ENCODE assay signal across 13 mouse cellular contexts in genomic region chr11:88162740-88163139, GRCm38 (mm10). TPM values are rescaled to one million over a fixed set of nuclear protein-coding genes. Genes with fewer than 3 reads are reported as not detected.
A peak's percentile ranks its signal among the peaks of the same experiment; 100 is the strongest.
DNase-seq lines count a peak whose midpoint lies in the region; ATAC-seq and TF ChIP-seq lines count a peak whose summit lies in the region.
"Had no signal": no experiment of that assay in that cellular context is flagged by ENCODE, and none has a peak within 500 bp of the region (broad histone marks: within the 10 kb centered on the region; RNA-seq: fewer than 3 reads in every experiment).

No protein-coding gene starts in this region.

- H3K4me3 ChIP-seq in cerebellum, adult 2 months (replicated peaks; ENCODE audit: insufficient read depth, low read depth, low read length) = no peak overlapping the region
- H3K4me3 ChIP-seq in heart, embryonic 13.5 days = no peak overlapping the region
- H3K4me3 ChIP-seq in heart, embryonic 11.5 days (ENCODE audit: low read depth, low read length) = no peak overlapping the region
- no peak overlapping the region for H3K4me3 ChIP-seq in liver, embryonic 11.5 days (ENCODE audit: low read depth, low read length)
- no peak overlapping the region for H3K4me3 ChIP-seq in brown adipose tissue, adult 24 weeks (ENCODE audit: insufficient read depth, low read depth, low read length)

- TF ChIP-seq POLR2A in cerebellum, adult 2 months (IDR thresholded peaks at IDR 0.05; ENCODE audit: borderline replicate concordance, insufficient read depth, low read length) = no peak

- DNase-seq in cerebellum, adult 11-12 months = peak; percentile 52
- DNase-seq in cerebellum, adult 2 months = no peak
- no peak for DNase-seq in liver, embryonic 11.5 days (ENCODE audit: low spot score)
- no peak for DNase-seq in liver
- DNase-seq in urinary bladder, postnatal 10 days (ENCODE audit: low spot score) = no peak

- H3K9ac ChIP-seq in heart, embryonic 13.5 days = peak overlapping the region; percentile 55; the same call in 1 of the 2 replicates
- no peak overlapping the region for H3K9ac ChIP-seq in heart, embryonic 11.5 days (ENCODE audit: low read depth, low read length)
- H3K9ac ChIP-seq in liver, embryonic 11.5 days (ENCODE audit: low read depth, low read length) = no peak overlapping the region
- H3K9ac ChIP-seq: embryonic facial prominence, embryonic 15.5 days; hindbrain, embryonic 14.5 days; liver, embryonic 12.5 days; lung, embryonic 14.5 days had no signal

- H3K27me3 ChIP-seq in cerebellum, adult 2 months (ENCODE audit: control insufficient read depth, insufficient read depth, low read length) = no peaks in the 10 kb centered on the region
- no peaks in the 10 kb centered on the region for H3K27me3 ChIP-seq in heart, embryonic 13.5 days (replicated peaks)
- H3K27me3 ChIP-seq in heart, embryonic 11.5 days (ENCODE audit: control insufficient read depth, insufficient read depth, low read length) = no peaks in the 10 kb centered on the region
- no peaks in the 10 kb centered on the region; the same call in 1 of the 2 replicates for H3K27me3 ChIP-seq in liver, embryonic 11.5 days (replicated peaks; ENCODE audit: control insufficient read depth, insufficient read depth, low read length)
- H3K27me3 ChIP-seq: embryonic facial prominence, embryonic 15.5 days; forebrain, embryonic 12.5 days had no signal

- no peak overlapping the region for H3K4me2 ChIP-seq in heart, embryonic 13.5 days
- no peak overlapping the region for H3K4me2 ChIP-seq in heart, embryonic 11.5 days
- 0 out of 2 replicates have a peak overlapping the region, but pooled peaks have one; percentile 1 for H3K4me2 ChIP-seq in liver, embryonic 11.5 days

- no peak overlapping the region for H3K27ac ChIP-seq in cerebellum, adult 2 months (ENCODE audit: insufficient read depth, low read length)
- H3K27ac ChIP-seq in heart, embryonic 13.5 days (replicated peaks) = 0 out of 2 replicates have a peak overlapping the region, but pooled peaks have one; percentile 7
- no peak overlapping the region for H3K27ac ChIP-seq in heart, embryonic 11.5 days (ENCODE audit: low read depth, low read length)
- H3K27ac ChIP-seq in liver, embryonic 11.5 days (ENCODE audit: low read depth, low read length) = no peak overlapping the region
- H3K27ac ChIP-seq in brown adipose tissue, adult 24 weeks (replicated peaks; ENCODE audit: low read depth, low read length) = peak overlapping the region; percentile 4; the same call in 1 of the 2 replicates
- H3K27ac ChIP-seq: liver, embryonic 12.5 days had no signal

- WGBS in cerebellum, adult 2 months = 64% methylated on average over 4 of the region's 4 CpGs
- 55% methylated on average over 4 of the region's 4 CpGs for WGBS in heart, embryonic 13.5 days
- 50% methylated on average over 4 of the region's 4 CpGs for WGBS in heart, embryonic 11.5 days (ENCODE audit: insufficient replicate concordance)
- WGBS in liver, embryonic 11.5 days = 40% methylated on average over 4 of the region's 4 CpGs

- no peaks in the 10 kb centered on the region for H3K9me3 ChIP-seq in heart, embryonic 13.5 days
- H3K9me3 ChIP-seq in heart, embryonic 11.5 days (replicated peaks; ENCODE audit: control insufficient read depth, low read length) = no peaks in the 10 kb centered on the region
- no peaks in the 10 kb centered on the region for H3K9me3 ChIP-seq in liver, embryonic 11.5 days (ENCODE audit: control insufficient read depth, low read length)
- H3K9me3 ChIP-seq: embryonic facial prominence, embryonic 15.5 days; forebrain, embryonic 12.5 days; liver, embryonic 12.5 days had no signal

- no peak for TF ChIP-seq CTCF in cerebellum, adult 2 months (IDR thresholded peaks at IDR 0.05; ENCODE audit: borderline replicate concordance, insufficient read depth, low read depth, low read length)

- peaks cover 33% of the 10 kb centered on the region for H3K4me1 ChIP-seq in cerebellum, adult 2 months (ENCODE audit: control insufficient read depth, insufficient read depth, low read length)
- H3K4me1 ChIP-seq in heart, embryonic 13.5 days = peaks cover 78% of the 10 kb centered on the region
- peaks cover 57% of the 10 kb centered on the region for H3K4me1 ChIP-seq in heart, embryonic 11.5 days (ENCODE audit: control insufficient read depth, insufficient read depth, low read length)
- peaks cover 45% of the 10 kb centered on the region for H3K4me1 ChIP-seq in liver, embryonic 11.5 days (replicated peaks; ENCODE audit: control insufficient read depth, insufficient read depth, low read length)
- peaks cover 38% of the 10 kb centered on the region for H3K4me1 ChIP-seq in brown adipose tissue, adult 24 weeks (ENCODE audit: control insufficient read depth, insufficient read depth, insufficient read length, low read length)

- H3K36me3 ChIP-seq in heart, embryonic 13.5 days = no peaks in the 10 kb centered on the region
- H3K36me3 ChIP-seq in heart, embryonic 11.5 days (ENCODE audit: control insufficient read depth, insufficient read depth, low read length) = no peaks in the 10 kb centered on the region
- H3K36me3 ChIP-seq in liver, embryonic 11.5 days (ENCODE audit: control insufficient read depth, insufficient read depth, low read length) = no peaks in the 10 kb centered on the region
- H3K36me3 ChIP-seq: embryonic facial prominence, embryonic 15.5 days; forebrain, embryonic 12.5 days; liver, embryonic 12.5 days had no signal

- ATAC-seq in heart, embryonic 13.5 days (ENCODE audit: extremely low read depth, insufficient number of reproducible peaks, low FRiP score, low TSS enrichment) = no peak
- no peak for ATAC-seq in heart, embryonic 11.5 days (replicated peaks; ENCODE audit: insufficient number of reproducible peaks, low FRiP score, low TSS enrichment)
- ATAC-seq in liver, embryonic 11.5 days (replicated peaks; ENCODE audit: low FRiP score) = no peak

RNA-seq across cellular contexts. Expression of gene Mrps23, which starts 41.4 kb away (rescaled TPM):
- polyA plus RNA-seq in cerebellum, adult 2 months (2012; rRNA removed) = 90.0 and 90.4 TPM in 2 replicates
- 76.0 and 82.1 TPM in 2 replicates for polyA plus RNA-seq in heart, embryonic 13.5 days (2015; fragmentation: Nextera tagmentation; extraction: Ambion mirVana)
- 87.3 and 88.4 TPM in 2 replicates for polyA plus RNA-seq in heart, embryonic 11.5 days (2014; fragmentation: Nextera tagmentation; extraction: Ambion mirVana)
- polyA plus RNA-seq in liver, embryonic 11.5 days (2014; fragmentation: Nextera tagmentation; extraction: Ambion mirVana) = 73.7 and 79.5 TPM in 2 replicates
- 150 and 192 TPM in 2 replicates for polyA plus RNA-seq in brown adipose tissue, adult 24 weeks (2012; ENCODE audit: insufficient read depth, insufficient read length, missing spikeins)

Comparison
In these comparisons a context has a peak if more than half of its experiments do, and no peak if none do; other contexts are left out.
1. H3K27ac ChIP-seq: peak in heart, embryonic 13.5 days (single experiment) and brown adipose tissue, adult 24 weeks (single experiment); none in cerebellum, adult 2 months (single experiment), heart, embryonic 11.5 days (single experiment) and liver, embryonic 11.5 days (single experiment).